Mouse (Mus musculus) ES-Bruce4 (cell line): ENCODE results near the gene Acp6. TPM values are rescaled to one million over a fixed set of nuclear protein-coding genes. Genes with fewer than 3 reads are reported as not detected.
"Not testable (repeated sequence)": the region's sequence is repeated elsewhere in the genome, so short reads cannot be mapped to it uniquely, and the experiment has no call there.

Source experiments
- H3K27ac ChIP-seq: 2 replicates; pipeline ENCODE4 v1.5.1; 2012; ENCODE audit warnings: low read length, inconsistent platforms; ENCODE audit not compliant: insufficient read depth
- H3K27me3 ChIP-seq: 2 replicates; pipeline ENCODE4 v1.6.1; 2012; ENCODE audit warnings: mild to moderate bottlenecking, low read length, inconsistent platforms; ENCODE audit not compliant: control insufficient read depth, poor library complexity, insufficient read depth, severe bottlenecking
- H3K36me3 ChIP-seq: 2 replicates; pipeline ENCODE4 v1.6.1; 2012; ENCODE audit warnings: inconsistent platforms, mild to moderate bottlenecking, low read length, moderate library complexity; ENCODE audit not compliant: control insufficient read depth, poor library complexity, insufficient read depth, severe bottlenecking
- H3K4me1 ChIP-seq: one replicate; pipeline ENCODE4 v1.8.1; 2011; ENCODE audit warnings: low read length; ENCODE audit not compliant: control insufficient read depth, insufficient read depth
- H3K4me3 ChIP-seq: 2 replicates; pipeline ENCODE4 v1.5.1; 2011; ENCODE audit warnings: low read depth, mild to moderate bottlenecking, low read length
- H3K9ac ChIP-seq: 2 replicates; pipeline ENCODE4 v1.6.1; 2012; ENCODE audit warnings: low read depth, mild to moderate bottlenecking, inconsistent platforms; ENCODE audit not compliant: poor library complexity, severe bottlenecking
- H3K9me3 ChIP-seq: replicated peaks from 2 replicates; pipeline ENCODE4 v1.6.1; 2012; ENCODE audit warnings: mild to moderate bottlenecking, low read length, inconsistent platforms; ENCODE audit not compliant: control insufficient read depth, poor library complexity, insufficient read depth, severe bottlenecking
- CTCF ChIP-seq: IDR thresholded peaks from one replicate; pipeline ENCODE4 v1.8.1; 2011; ENCODE audit warnings: low read depth, low read length
- EP300 ChIP-seq: IDR thresholded peaks from 2 replicates; pipeline ENCODE4 v1.6.1; 2011; ENCODE audit warnings: low read depth, low read length; ENCODE audit not compliant: insufficient read depth
- POLR2A ChIP-seq: IDR thresholded peaks from one replicate; pipeline ENCODE4 v1.8.1; 2011; ENCODE audit warnings: low read length; ENCODE audit not compliant: insufficient read depth
- polyA plus RNA-seq: library from polyadenylated mRNA; stranded (reverse); fragments of >200 nt; gene quantifications from 2 replicates; pipeline ENCODE4 v1.2.4, GENCODE M21; 2011; ENCODE audit warnings: low read depth; ENCODE audit not compliant: missing spikeins, insufficient read depth, insufficient read length

Gene Acp6
- polyA plus RNA-seq = 62.3 and 67.2 TPM in 2 replicates

GRCm38 (mm10) chr3:97158611-97159508 is at the start of gene Acp6:
Gene Acp6 (plus strand): TSS chr3:97158777.
- Histone ChIP-seq H3K9ac (peak within 1 kb of the TSS; percentile 87), H3K27me3 (no peaks in the 10 kb centered on the region), H3K9me3 (no peaks in the 10 kb centered on the region), H3K27ac (peak within 1 kb of the TSS; percentile 79), H3K4me3 (peak within 1 kb of the TSS; percentile 86), H3K36me3 (peaks cover under 1% of the 10 kb centered on the region; the same call in 1 of the 2 replicates), H3K4me1 (peaks cover 5% of the 10 kb centered on the region)
- TF ChIP-seq CTCF = no peak
- peak; percentile 10 for TF ChIP-seq POLR2A

- no peak overlapping the region for H3K4me3 ChIP-seq
- H3K27me3 ChIP-seq = no peaks in the 10 kb centered on the region
- no peak for TF ChIP-seq EP300
- TF ChIP-seq POLR2A = no peak
- TF ChIP-seq CTCF = no peak
- H3K36me3 ChIP-seq = no peaks in the 10 kb centered on the region
- no peak overlapping the region for H3K9ac ChIP-seq
- no peaks in the 10 kb centered on the region for H3K4me1 ChIP-seq
- no peaks in the 10 kb centered on the region for H3K9me3 ChIP-seq
- H3K27ac ChIP-seq = no peak overlapping the region
Measured at GRCm38 (mm10) chr3:97117511-97117910, 41.1 kb upstream of the Acp6 start.

GRCm38 (mm10) chr3:97118313-97118712 is 40.3 kb upstream of the Acp6 start:
- H3K4me3 ChIP-seq = no peak overlapping the region

GRCm38 (mm10) chr3:97124193-97124592 is 34.4 kb upstream of the Acp6 start:
- Histone ChIP-seq H3K27me3 (no peaks in the 10 kb centered on the region), H3K36me3 (no peaks in the 10 kb centered on the region), H3K4me1 (peaks cover 2% of the 10 kb centered on the region), H3K27ac (no peak overlapping the region), H3K4me3 (no peak overlapping the region), H3K9ac (no peak overlapping the region), H3K9me3 (no peaks in the 10 kb centered on the region)
- TF ChIP-seq EP300 = no peak
- TF ChIP-seq POLR2A = no peak
- TF ChIP-seq CTCF = no peak

More at GRCm38 (mm10) chr3:97118313-97118712, 40.3 kb upstream of the Acp6 start:
- TF ChIP-seq CTCF (peak; percentile 44), EP300 (no peak), POLR2A (no peak)
- no peaks in the 10 kb centered on the region for H3K9me3 ChIP-seq
- no peaks in the 10 kb centered on the region for H3K36me3 ChIP-seq
- no peak overlapping the region for H3K27ac ChIP-seq
- no peaks in the 10 kb centered on the region for H3K27me3 ChIP-seq
- H3K9ac ChIP-seq = no peak overlapping the region
- H3K4me1 ChIP-seq = no peaks in the 10 kb centered on the region

GRCm38 (mm10) chr3:97129410-97129809 is 29.2 kb upstream of the Acp6 start:
- no peak overlapping the region for H3K9ac ChIP-seq
- no peaks in the 10 kb centered on the region for H3K27me3 ChIP-seq
- H3K9me3 ChIP-seq = peaks cover 9% of the 10 kb centered on the region
- no peaks in the 10 kb centered on the region for H3K4me1 ChIP-seq
- peak; percentile 82; the same call in 1 of the 2 replicates for TF ChIP-seq EP300
- TF ChIP-seq POLR2A = no peak
- peak; percentile 8 for TF ChIP-seq CTCF
- H3K27ac ChIP-seq = peak overlapping the region; percentile 51; the same call in 1 of the 2 replicates
- H3K4me3 ChIP-seq = no peak overlapping the region
- no peaks in the 10 kb centered on the region for H3K36me3 ChIP-seq

- H3K27me3 ChIP-seq = not testable (repeated sequence)
Measured at GRCm38 (mm10) chr3:97137666-97138065, 20.9 kb upstream of the Acp6 start.

More at GRCm38 (mm10) chr3:97137666-97138065, 20.9 kb upstream of the Acp6 start:
- not testable (repeated sequence) for H3K4me1 ChIP-seq, H3K36me3 ChIP-seq, H3K9ac ChIP-seq, H3K4me3 ChIP-seq, H3K27ac ChIP-seq
- peaks cover 45% of the 10 kb centered on the region for H3K9me3 ChIP-seq
